Mouse (Mus musculus): ENCODE measurements around the gene Cbwd1. TPM values are rescaled to one million over a fixed set of nuclear protein-coding genes. Genes with fewer than 3 reads are reported as not detected.

Cbwd1 gene
- total RNA-seq, 1 experiment = 30.5 TPM

DNA sequence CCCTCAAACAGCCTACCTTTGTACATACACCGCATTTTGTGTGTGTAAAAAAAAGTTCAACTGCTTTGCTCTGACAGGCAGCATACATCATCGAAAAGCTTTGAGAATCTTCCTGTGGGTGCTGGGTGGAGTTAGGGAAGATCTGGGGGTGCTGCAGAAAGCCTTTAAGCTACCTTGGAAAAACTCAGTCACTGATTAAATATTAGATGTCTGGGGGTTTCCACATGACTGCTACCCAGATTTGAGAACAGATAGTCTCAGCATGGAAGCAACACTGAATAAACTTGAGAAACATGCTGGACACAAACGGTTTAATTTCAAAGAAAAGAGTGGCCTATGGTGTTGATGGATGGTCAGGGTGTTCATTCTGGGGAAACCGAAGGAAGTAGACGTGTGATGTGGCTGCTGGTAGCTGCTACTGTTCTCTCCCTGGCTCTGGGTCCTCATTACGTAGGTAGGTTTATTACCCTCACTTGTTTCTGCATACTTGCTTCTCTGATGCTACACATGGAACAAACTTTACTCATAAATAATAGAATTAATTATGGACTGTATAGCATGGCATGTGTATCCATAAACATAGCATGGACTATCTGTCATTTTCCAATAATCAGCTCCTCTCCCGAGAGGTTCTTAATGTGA is 22.6 kb upstream of the Cbwd1 start:
- H3K9me3 ChIP-seq (ENCODE audit: control insufficient read depth, insufficient read depth, low read depth, low read length) = no peaks in the 10 kb centered on the region
- no peak overlapping the region for H3K9ac ChIP-seq (ENCODE audit: insufficient read depth, low read depth, low read length, poor library complexity, severe bottlenecking)
- no peak overlapping the region for H3K27ac ChIP-seq (ENCODE audit: insufficient read depth, low read depth, low read length, poor library complexity, severe bottlenecking)
- H3K4me1 ChIP-seq (ENCODE audit: control insufficient read depth in 2 of 2, insufficient read depth in 2 of 2, low read length in 2 of 2, poor library complexity in 1 of 2) = peaks cover 0 to 5% of the 10 kb centered on the region in 2 experiments; a peak in 1 of 4 replicates
- in situ Hi-C loops (cut with MboI; ENCODE audit: low sequenced_read_pairs in 2 of 2, unreplicated experiment in 2 of 2) = no loop called here
- no peaks in the 10 kb centered on the region for H3K36me3 ChIP-seq (ENCODE audit: control insufficient read depth, insufficient read depth, low read length, poor library complexity, severe bottlenecking)
- H3K4me3 ChIP-seq (ENCODE audit: insufficient read depth in 1 of 2, low read depth in 1 of 2, low read length in 2 of 2, poor library complexity in 1 of 2, severe bottlenecking in 1 of 2) = no peak overlapping the region
- no peak for TF ChIP-seq ZNF384 (IDR thresholded peaks at IDR 0.05; ENCODE audit: low read depth, low read length)
- TF ChIP-seq HCFC1 (IDR thresholded peaks at IDR 0.05; ENCODE audit: borderline replicate concordance, insufficient read depth, low read length) = no peak
- no peak for TF ChIP-seq ZC3H11A (IDR thresholded peaks at IDR 0.05; ENCODE audit: borderline replicate concordance, low read depth, low read length)
- no peak for TF ChIP-seq MAFK (IDR thresholded peaks at IDR 0.05; ENCODE audit: insufficient read depth, low read depth, low read length)
- TF ChIP-seq CHD2 (IDR thresholded peaks at IDR 0.05; ENCODE audit: low read depth, low read length) = no peak
- DNase-seq (ENCODE audit: low read depth, low spot score) = no peak

- no peak for TF ChIP-seq ZNF384 (IDR thresholded peaks at IDR 0.05; ENCODE audit: low read depth, low read length)
- 0 out of 2 replicates have a peak, but pooled peaks have one; percentile 17 for TF ChIP-seq MAFK (IDR thresholded peaks at IDR 0.05; ENCODE audit: insufficient read depth, low read depth, low read length)
- no peak for DNase-seq (ENCODE audit: low read depth, low spot score)
- Histone ChIP-seq H3K4me1 (ENCODE audit: control insufficient read depth in 2 of 2, insufficient read depth in 2 of 2, low read length in 2 of 2, poor library complexity in 1 of 2) (peaks cover 0 to 5% of the 10 kb centered on the region in 2 experiments; a peak in 1 of 4 replicates), H3K36me3 (ENCODE audit: control insufficient read depth, insufficient read depth, low read length, poor library complexity, severe bottlenecking) (no peaks in the 10 kb centered on the region), H3K27ac (ENCODE audit: insufficient read depth, low read depth, low read length, poor library complexity, severe bottlenecking) (no peak overlapping the region), H3K4me3 (ENCODE audit: insufficient read depth in 1 of 2, low read depth in 1 of 2, low read length in 2 of 2, poor library complexity in 1 of 2, severe bottlenecking in 1 of 2) (no peak overlapping the region), H3K9me3 (ENCODE audit: control insufficient read depth, insufficient read depth, low read depth, low read length) (no peaks in the 10 kb centered on the region), H3K9ac (ENCODE audit: insufficient read depth, low read depth, low read length, poor library complexity, severe bottlenecking) (no peak overlapping the region)
- in situ Hi-C loops (cut with MboI; ENCODE audit: low sequenced_read_pairs in 2 of 2, unreplicated experiment in 2 of 2) = no loop called here
Measured at GRCm38 (mm10) chr19:24983050-24983449, 21.6 kb upstream of the Cbwd1 start.

DNA sequence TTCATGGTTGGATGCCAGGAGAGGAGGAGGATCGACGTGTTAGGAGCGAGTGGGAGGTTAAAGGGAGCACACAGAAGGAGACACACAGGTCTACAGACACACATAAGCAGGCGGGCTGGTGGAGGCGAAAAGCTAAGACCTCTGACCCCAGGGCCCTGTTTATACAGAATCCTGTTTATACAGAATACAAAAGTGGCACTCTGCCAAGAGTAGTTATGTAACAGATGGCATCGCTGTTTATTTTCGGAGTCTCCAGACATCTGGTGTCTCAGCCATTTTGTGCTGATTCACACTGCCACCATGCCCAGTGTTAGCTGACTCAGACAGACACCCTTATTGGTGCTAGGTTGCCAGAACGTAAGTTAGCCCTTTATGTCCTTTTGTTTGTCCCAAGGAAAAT is 19.9 kb upstream of the Cbwd1 start:
- Histone ChIP-seq H3K4me3 (ENCODE audit: insufficient read depth in 1 of 2, low read depth in 1 of 2, low read length in 2 of 2, poor library complexity in 1 of 2, severe bottlenecking in 1 of 2) (no peak overlapping the region), H3K27ac (ENCODE audit: insufficient read depth, low read depth, low read length, poor library complexity, severe bottlenecking) (no peak overlapping the region), H3K9me3 (ENCODE audit: control insufficient read depth, insufficient read depth, low read depth, low read length) (no peaks in the 10 kb centered on the region), H3K36me3 (ENCODE audit: control insufficient read depth, insufficient read depth, low read length, poor library complexity, severe bottlenecking) (no peaks in the 10 kb centered on the region), H3K4me1 (ENCODE audit: control insufficient read depth in 2 of 2, insufficient read depth in 2 of 2, low read length in 2 of 2, poor library complexity in 1 of 2) (peaks cover 0 to 5% of the 10 kb centered on the region in 2 experiments; a peak in 1 of 4 replicates), H3K9ac (ENCODE audit: insufficient read depth, low read depth, low read length, poor library complexity, severe bottlenecking) (no peak overlapping the region)
- no peak for DNase-seq (ENCODE audit: low read depth, low spot score)
- in situ Hi-C loops (cut with MboI; ENCODE audit: low sequenced_read_pairs in 2 of 2, unreplicated experiment in 2 of 2) = no loop called here
- TF ChIP-seq MAFK (IDR thresholded peaks at IDR 0.05; ENCODE audit: insufficient read depth, low read depth, low read length) (0 out of 2 replicates have a peak, but pooled peaks have one; percentile 18), ZNF384 (IDR thresholded peaks at IDR 0.05; ENCODE audit: low read depth, low read length) (no peak)

DNA sequence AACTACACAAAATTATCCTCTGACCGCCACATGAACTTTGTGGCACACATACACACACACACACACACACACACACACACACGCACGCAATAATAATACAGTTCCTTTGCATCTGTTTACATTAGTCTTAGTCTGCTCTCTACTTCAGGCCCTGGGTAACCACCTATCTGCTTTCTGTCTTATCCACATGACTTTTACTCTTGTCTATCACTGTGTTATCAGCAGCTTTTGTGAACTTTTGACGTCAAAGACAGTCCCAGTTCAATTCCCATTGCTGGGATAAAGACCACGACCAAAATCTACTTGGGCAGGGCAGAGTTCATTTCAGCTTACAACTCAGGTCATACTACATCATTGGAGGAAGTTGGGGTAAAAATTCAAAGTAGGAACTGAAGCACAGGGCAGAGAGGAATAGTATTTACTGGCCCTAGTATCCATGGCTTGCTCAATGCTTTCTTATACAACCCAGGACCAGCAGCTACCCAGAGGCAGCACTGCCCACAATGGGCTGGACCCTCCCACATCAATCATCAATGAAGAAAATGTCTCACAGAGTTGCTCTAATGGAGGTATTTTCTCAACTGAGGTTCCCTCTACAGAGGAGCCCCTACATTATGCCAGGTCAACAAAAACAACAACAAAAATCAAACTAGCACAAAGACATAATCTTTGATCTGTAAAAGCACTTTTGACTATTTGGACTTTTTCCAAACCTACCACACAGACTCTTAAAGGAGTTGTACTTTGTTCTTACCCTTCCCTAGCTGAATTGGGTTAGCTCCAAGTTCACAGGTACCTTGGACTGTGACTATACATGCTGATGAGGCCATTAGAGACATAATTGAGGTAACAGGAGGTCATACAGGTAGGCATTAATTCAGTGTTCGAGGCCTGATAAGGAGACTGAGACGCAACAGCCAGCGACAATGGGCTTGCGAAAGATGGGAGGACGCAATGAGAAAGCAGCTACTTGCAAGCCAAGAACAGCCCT is 17.7 kb upstream of the Cbwd1 start:
- Histone ChIP-seq H3K4me1 (ENCODE audit: control insufficient read depth in 2 of 2, insufficient read depth in 2 of 2, low read length in 2 of 2, poor library complexity in 1 of 2) (peaks cover 0 to 5% of the 10 kb centered on the region in 2 experiments; a peak in 1 of 4 replicates), H3K36me3 (ENCODE audit: control insufficient read depth, insufficient read depth, low read length, poor library complexity, severe bottlenecking) (no peaks in the 10 kb centered on the region), H3K27ac (ENCODE audit: insufficient read depth, low read depth, low read length, poor library complexity, severe bottlenecking) (no peak overlapping the region), H3K4me3 (ENCODE audit: insufficient read depth in 1 of 2, low read depth in 1 of 2, low read length in 2 of 2, poor library complexity in 1 of 2, severe bottlenecking in 1 of 2) (no peak overlapping the region), H3K9ac (ENCODE audit: insufficient read depth, low read depth, low read length, poor library complexity, severe bottlenecking) (no peak overlapping the region), H3K9me3 (ENCODE audit: control insufficient read depth, insufficient read depth, low read depth, low read length) (no peaks in the 10 kb centered on the region)
- DNase-seq (ENCODE audit: low read depth, low spot score) = no peak
- in situ Hi-C loops (cut with MboI; ENCODE audit: low sequenced_read_pairs in 2 of 2, unreplicated experiment in 2 of 2) = no loop called here
- no peak for TF ChIP-seq ZC3H11A (IDR thresholded peaks at IDR 0.05; ENCODE audit: borderline replicate concordance, low read depth, low read length)
- no peak for TF ChIP-seq ZNF384 (IDR thresholded peaks at IDR 0.05; ENCODE audit: low read depth, low read length)
- no peak for TF ChIP-seq MAFK (IDR thresholded peaks at IDR 0.05; ENCODE audit: insufficient read depth, low read depth, low read length)
- no peak for TF ChIP-seq CHD2 (IDR thresholded peaks at IDR 0.05; ENCODE audit: low read depth, low read length)
- no peak for TF ChIP-seq HCFC1 (IDR thresholded peaks at IDR 0.05; ENCODE audit: borderline replicate concordance, insufficient read depth, low read length)

Data from ES-E14 (cell line).